Comparison of ENCODE assay signal across 9 mouse cellular contexts in genomic region chr3:127791595-127792561, GRCm38 (mm10). TPM values are rescaled to one million over a fixed set of nuclear protein-coding genes. Genes with fewer than 3 reads are reported as not detected.
A peak's percentile ranks its signal among the peaks of the same experiment; 100 is the strongest.
DNase-seq lines count a peak whose midpoint lies in the region; ATAC-seq and TF ChIP-seq lines count a peak whose summit lies in the region.
"Had no signal": no experiment of that assay in that cellular context is flagged by ENCODE, and none has a peak within 500 bp of the region (broad histone marks: within the 10 kb centered on the region; RNA-seq: fewer than 3 reads in every experiment).

No protein-coding gene starts in this region.

- H3K27ac ChIP-seq in forebrain, embryonic 12.5 days: no peak overlapping the region
- H3K27ac ChIP-seq in forebrain, embryonic 16.5 days (ENCODE audit: low read length): no peak overlapping the region
- no peak overlapping the region for H3K27ac ChIP-seq in thymus, adult 2 months (ENCODE audit: control insufficient read depth, insufficient read depth, low read length)

- ATAC-seq in forebrain, embryonic 12.5 days (ENCODE audit: low FRiP score): no peak
- ATAC-seq in forebrain, embryonic 16.5 days: no peak
- ATAC-seq in inflammation-experienced regulatory T-cells, adult 6 months: no peak

- H3K4me3 ChIP-seq in forebrain, embryonic 12.5 days (replicated peaks): peak overlapping the region; percentile 57
- H3K4me3 ChIP-seq in forebrain, embryonic 16.5 days (replicated peaks; ENCODE audit: low read length): no peak overlapping the region
- 0 out of 2 replicates have a peak overlapping the region, but pooled peaks have one; percentile 60 for H3K4me3 ChIP-seq in thymus, adult 2 months (ENCODE audit: control insufficient read depth, insufficient read depth, low read length)
- peak overlapping the region; percentile 95 for H3K4me3 ChIP-seq in megakaryocyte, embryonic 14.5 days (replicated peaks)

- H3K4me1 ChIP-seq in forebrain, embryonic 12.5 days: peaks cover 21% of the 10 kb centered on the region
- peaks cover 12% of the 10 kb centered on the region for H3K4me1 ChIP-seq in forebrain, embryonic 16.5 days (replicated peaks; ENCODE audit: control insufficient read depth, insufficient read depth, low read length)
- H3K4me1 ChIP-seq in thymus, adult 2 months (replicated peaks; ENCODE audit: control insufficient read depth, insufficient read depth, low read length): peaks cover 17% of the 10 kb centered on the region
- peaks cover 46% of the 10 kb centered on the region for H3K4me1 ChIP-seq in megakaryocyte, embryonic 14.5 days

- no peak for TF ChIP-seq CTCF in thymus, adult 2 months (IDR thresholded peaks at IDR 0.05; ENCODE audit: borderline replicate concordance, control insufficient read depth, extremely low read depth, insufficient read depth, low read length, poor library complexity)

- 56% methylated on average over 4 of the region's 4 CpGs for WGBS in forebrain, embryonic 12.5 days
- WGBS in forebrain, embryonic 16.5 days: 59% methylated on average over 4 of the region's 4 CpGs
- WGBS in thymus, adult 2 months: 37% methylated on average over 4 of the region's 4 CpGs

- no peaks in the 10 kb centered on the region for H3K36me3 ChIP-seq in forebrain, embryonic 12.5 days (replicated peaks)
- H3K36me3 ChIP-seq in forebrain, embryonic 16.5 days (ENCODE audit: control insufficient read depth, insufficient read depth): no peaks in the 10 kb centered on the region
- no peaks in the 10 kb centered on the region for H3K36me3 ChIP-seq in thymus, adult 2 months (ENCODE audit: control insufficient read depth, insufficient read depth, low read length)
- H3K36me3 ChIP-seq in megakaryocyte, embryonic 14.5 days (replicated peaks; ENCODE audit: low read length): peaks cover 41% of the 10 kb centered on the region

- no peaks in the 10 kb centered on the region for H3K9me3 ChIP-seq in forebrain, embryonic 12.5 days
- no peaks in the 10 kb centered on the region for H3K9me3 ChIP-seq in forebrain, embryonic 16.5 days (ENCODE audit: control insufficient read depth, low read length)
- peaks cover 4% of the 10 kb centered on the region; the same call in 1 of the 2 replicates for H3K9me3 ChIP-seq in megakaryocyte, embryonic 14.5 days

- peaks cover 47% of the 10 kb centered on the region for H3K27me3 ChIP-seq in forebrain, embryonic 12.5 days
- peaks cover 10% of the 10 kb centered on the region; the same call in 1 of the 2 replicates for H3K27me3 ChIP-seq in forebrain, embryonic 16.5 days (replicated peaks; ENCODE audit: control insufficient read depth, insufficient read depth, low read length)
- no peaks in the 10 kb centered on the region; the same call in 1 of the 2 replicates for H3K27me3 ChIP-seq in thymus, adult 2 months (ENCODE audit: control insufficient read depth, insufficient read depth, low read length)
- no peaks in the 10 kb centered on the region for H3K27me3 ChIP-seq in megakaryocyte, embryonic 14.5 days (replicated peaks)

- H3K9ac ChIP-seq in forebrain, embryonic 12.5 days: no peak overlapping the region
- no peak overlapping the region for H3K9ac ChIP-seq in forebrain, embryonic 16.5 days (replicated peaks; ENCODE audit: low read depth, low read length)

- H3K4me2 ChIP-seq in forebrain, embryonic 12.5 days: peak overlapping the region; percentile 95
- no peak overlapping the region for H3K4me2 ChIP-seq in forebrain, embryonic 16.5 days (ENCODE audit: low read length)

- DNase-seq in thymus, adult 2 months: no peak
- DNase-seq in thymus, postnatal 14 days: no peak
- no peak for DNase-seq in cerebellum, postnatal 36 days
- no peak for DNase-seq in right cerebral cortex, adult 18-20 months
- DNase-seq: adrenal gland, postnatal 36 days had no signal

- TF ChIP-seq POLR2A in thymus, adult 2 months (IDR thresholded peaks at IDR 0.05; ENCODE audit: control insufficient read depth, extremely low read depth, insufficient read depth, low read length, poor library complexity): no peak

RNA-seq across cellular contexts. Expression of gene Tifa, which starts 2.3 kb away (rescaled TPM):
- 3.8 and 4.2 TPM in 2 replicates for polyA plus RNA-seq in forebrain, embryonic 12.5 days (2016; fragmentation: Nextera tagmentation; extraction: Ambion mirVana)
- polyA plus RNA-seq in forebrain, embryonic 16.5 days (2015; fragmentation: Nextera tagmentation; extraction: Ambion mirVana): 3.4 and 5.0 TPM in 2 replicates
- 2.5 and 3.1 TPM in 2 replicates for polyA plus RNA-seq in thymus, adult 2 months (2012; rRNA removed)
- polyA plus RNA-seq in megakaryocyte, embryonic 14.5 days (2012; ENCODE audit: insufficient read depth, low replicate concordance): 131 and 222 TPM in 2 replicates
- polyA plus RNA-seq in inflammation-experienced regulatory T-cells, adult 6 months (2017; shearing (Covaris generic)): 1 to 10 TPM in 1 of 3 experiments, under 1 TPM in 1, not detected in 1; 0.88 to 1.5 TPM

RNA-seq across cellular contexts. Expression of gene Alpk1, which starts 11.6 kb away (rescaled TPM):
- polyA plus RNA-seq in forebrain, embryonic 12.5 days (2016; fragmentation: Nextera tagmentation; extraction: Ambion mirVana): 1.6 and 2.2 TPM in 2 replicates
- 0.92 and 0.99 TPM in 2 replicates for polyA plus RNA-seq in forebrain, embryonic 16.5 days (2015; fragmentation: Nextera tagmentation; extraction: Ambion mirVana)
- 1.7 and 1.8 TPM in 2 replicates for polyA plus RNA-seq in thymus, adult 2 months (2012; rRNA removed)
- 0.25 TPM in 1 of 2 replicates, not detected in the other for polyA plus RNA-seq in megakaryocyte, embryonic 14.5 days (2012; ENCODE audit: insufficient read depth, low replicate concordance)
- under 1 TPM in 2 of 3 experiments, not detected in 1; 0.55 to 0.57 TPM for polyA plus RNA-seq in inflammation-experienced regulatory T-cells, adult 6 months (2017; shearing (Covaris generic))

RNA-seq across cellular contexts. Expression of gene Ap1ar, which starts 45.4 kb away (rescaled TPM):
- 74.2 and 80.9 TPM in 2 replicates for polyA plus RNA-seq in forebrain, embryonic 12.5 days (2016; fragmentation: Nextera tagmentation; extraction: Ambion mirVana)
- 83.0 and 83.1 TPM in 2 replicates for polyA plus RNA-seq in forebrain, embryonic 16.5 days (2015; fragmentation: Nextera tagmentation; extraction: Ambion mirVana)
- 25.2 and 30.5 TPM in 2 replicates for polyA plus RNA-seq in thymus, adult 2 months (2012; rRNA removed)
- 2.3 and 27.8 TPM in 2 replicates for polyA plus RNA-seq in megakaryocyte, embryonic 14.5 days (2012; ENCODE audit: insufficient read depth, low replicate concordance)
- 10 to 100 TPM; 22.7 to 25.8 (median 24.0) TPM for polyA plus RNA-seq in inflammation-experienced regulatory T-cells, adult 6 months (2017; shearing (Covaris generic))

Comparison
In these comparisons a context has a peak if more than half of its experiments do, and no peak if none do; other contexts are left out.
1. RNA of gene Tifa, which starts 2.3 kb away (polyA plus RNA-seq): 131 to 222 TPM in megakaryocyte, embryonic 14.5 days; 3.8 to 4.2 TPM in forebrain, embryonic 12.5 days, 3.4 to 5.0 TPM in forebrain, embryonic 16.5 days, 2.5 to 3.1 TPM in thymus, adult 2 months and 0.88 to 1.5 TPM in inflammation-experienced regulatory T-cells, adult 6 months; every median in the first group is over 10 times any median in the second.